Mouse (Mus musculus): ENCODE results near the gene Hist1h2ag.

Gene Hist1h2ag

DNA sequence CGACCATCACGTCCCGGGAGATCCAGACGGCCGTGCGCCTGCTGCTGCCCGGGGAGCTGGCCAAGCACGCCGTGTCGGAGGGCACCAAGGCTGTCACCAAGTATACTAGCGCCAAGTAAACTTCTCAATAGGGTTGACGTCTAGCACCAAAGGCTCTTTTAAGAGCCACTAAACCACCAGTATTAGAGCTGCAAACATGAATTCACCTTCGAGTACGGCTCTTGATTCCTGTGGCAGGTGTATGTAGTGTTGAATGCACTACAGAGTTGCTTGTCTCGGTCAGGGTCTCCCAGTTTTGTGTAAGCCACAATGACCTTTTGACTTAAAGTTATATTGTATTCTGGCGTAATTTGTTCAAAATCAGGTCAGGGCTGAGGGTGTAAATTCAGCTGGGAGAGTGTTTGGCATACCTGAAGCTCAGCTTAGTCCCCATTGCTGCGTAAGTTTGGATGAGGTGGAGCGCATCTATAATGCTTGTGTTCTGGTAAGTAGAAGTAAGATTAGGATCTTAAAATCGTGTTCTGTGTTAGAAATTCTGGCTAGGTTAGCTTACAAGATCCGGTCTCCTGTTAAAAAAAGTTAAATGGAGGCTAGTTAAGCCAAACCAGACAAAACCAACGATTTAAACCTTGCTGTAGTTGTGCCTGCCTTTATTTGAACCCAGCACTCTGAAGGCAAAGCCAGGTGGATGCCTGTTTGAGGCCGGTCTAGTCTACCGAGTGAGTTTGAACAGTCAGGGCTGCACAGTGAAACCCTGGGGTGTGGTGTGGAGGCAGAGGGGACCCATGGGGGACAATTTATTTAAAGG, 6.4 kb downstream of the Hist1h2ag start:
- no peak for DNase-seq

DNA sequence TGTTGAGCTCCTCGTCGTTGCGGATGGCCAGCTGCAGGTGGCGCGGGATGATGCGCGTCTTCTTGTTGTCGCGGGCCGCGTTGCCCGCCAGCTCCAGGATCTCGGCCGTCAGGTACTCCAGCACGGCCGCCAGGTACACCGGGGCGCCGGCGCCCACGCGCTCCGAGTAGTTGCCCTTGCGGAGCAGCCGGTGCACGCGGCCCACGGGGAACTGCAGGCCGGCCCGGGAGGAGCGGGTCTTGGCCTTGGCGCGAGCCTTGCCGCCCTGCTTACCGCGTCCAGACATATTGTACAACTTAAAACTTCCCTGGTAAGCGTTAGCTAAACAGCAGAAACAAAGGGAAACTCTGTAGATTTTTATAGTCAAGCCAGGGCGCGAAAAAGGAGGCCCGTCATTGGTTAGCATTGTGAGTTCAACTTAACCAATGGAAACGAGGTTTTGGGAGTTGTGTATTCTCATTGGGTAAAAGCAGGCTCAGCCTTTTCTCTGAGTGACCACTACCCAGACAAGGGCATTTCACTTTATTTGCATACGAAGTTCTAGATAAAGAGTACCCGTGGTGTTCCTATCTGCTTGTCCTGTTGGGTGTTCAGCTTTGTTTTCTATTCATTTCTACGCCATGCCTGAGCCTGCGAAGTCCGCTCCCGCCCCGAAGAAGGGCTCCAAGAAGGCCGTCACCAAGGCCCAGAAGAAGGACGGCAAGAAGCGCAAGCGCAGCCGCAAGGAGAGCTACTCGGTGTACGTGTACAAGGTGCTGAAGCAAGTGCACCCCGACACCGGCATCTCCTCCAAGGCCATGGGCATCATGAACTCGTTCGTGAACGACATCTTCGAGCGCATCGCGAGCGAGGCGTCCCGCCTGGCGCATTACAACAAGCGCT, 7.2 kb downstream of the Hist1h2ag start, which contains the start of the genes Hist1h2ah and Hist1h2bk:
Gene Hist1h2ah, minus strand, starts transcription at position 302 of the 882 bp plus-strand sequence.
Gene Hist1h2bk, plus strand, starts transcription at position 604 of the 882 bp plus-strand sequence.
- DNase-seq = peak; percentile 94

DNA sequence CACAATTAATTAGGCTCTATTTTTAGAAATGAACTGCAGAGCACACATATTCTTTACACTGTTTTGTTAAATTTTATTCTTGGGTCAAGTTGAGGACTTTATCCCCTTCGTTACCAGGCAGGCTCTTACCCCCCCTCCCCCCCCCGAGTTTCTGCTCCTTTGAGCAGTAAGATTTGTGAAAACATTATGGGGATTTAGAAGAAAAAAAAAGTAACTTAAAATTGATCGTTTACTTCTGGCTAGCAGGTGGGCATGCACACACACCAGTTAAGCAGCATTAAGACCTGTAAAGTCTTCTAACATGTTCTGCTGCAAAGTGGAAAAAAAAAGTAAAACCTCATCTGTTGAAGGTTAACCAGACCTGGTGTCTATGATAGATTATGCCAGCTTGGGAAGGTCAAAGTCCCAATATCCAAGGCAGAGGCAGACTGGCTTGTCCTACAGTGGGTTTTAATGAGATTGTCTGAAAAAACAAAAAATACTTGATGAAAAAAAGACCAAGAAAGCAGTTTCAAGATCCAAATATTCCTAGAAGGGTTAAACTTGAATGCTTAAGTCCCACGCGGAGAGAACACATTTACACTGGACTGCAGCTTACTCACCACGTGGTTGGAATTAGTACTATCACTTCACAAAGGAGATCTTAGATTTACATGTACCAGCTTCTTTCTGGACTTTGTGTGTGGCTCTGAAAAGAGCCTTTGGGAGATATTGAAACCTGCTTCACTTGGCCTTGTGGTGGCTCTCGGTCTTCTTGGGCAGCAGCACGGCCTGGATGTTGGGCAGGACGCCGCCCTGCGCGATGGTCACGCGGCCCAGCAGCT, 8.1 kb downstream of the Hist1h2ag start:
- DNase-seq = no peak

DNA sequence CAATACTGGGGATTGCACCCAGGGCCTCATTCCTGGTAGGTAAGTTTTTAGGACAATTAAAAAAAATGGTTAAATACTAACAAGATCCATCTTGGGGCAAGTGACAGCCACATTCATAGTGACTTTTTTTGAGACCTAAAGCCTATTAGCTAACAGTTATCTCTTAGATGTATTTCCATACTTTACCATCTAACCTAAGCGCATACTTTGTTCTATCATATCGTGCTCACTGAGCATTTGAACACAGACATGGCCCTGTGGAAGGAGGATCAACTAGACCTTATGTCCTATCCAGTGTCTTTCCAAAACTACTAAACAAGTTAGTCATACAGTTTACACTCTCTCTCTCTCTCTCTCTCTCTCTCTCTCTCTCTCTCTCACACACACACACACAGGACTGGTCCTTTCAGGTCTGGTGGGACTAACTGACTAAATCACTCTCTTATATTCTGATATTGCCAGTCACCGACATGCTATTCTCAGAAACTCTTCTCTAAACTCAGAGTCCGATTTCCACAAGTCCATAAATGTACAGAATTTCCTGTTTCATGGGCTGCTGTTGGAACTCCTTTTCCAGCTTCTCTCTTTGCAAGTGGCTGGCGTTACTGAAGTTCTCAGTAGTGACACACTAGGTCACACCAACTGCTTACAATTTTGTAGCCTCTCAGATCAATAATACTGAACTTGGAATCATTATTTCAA, 8.9 kb downstream of the Hist1h2ag start:
- no peak for DNase-seq

DNA sequence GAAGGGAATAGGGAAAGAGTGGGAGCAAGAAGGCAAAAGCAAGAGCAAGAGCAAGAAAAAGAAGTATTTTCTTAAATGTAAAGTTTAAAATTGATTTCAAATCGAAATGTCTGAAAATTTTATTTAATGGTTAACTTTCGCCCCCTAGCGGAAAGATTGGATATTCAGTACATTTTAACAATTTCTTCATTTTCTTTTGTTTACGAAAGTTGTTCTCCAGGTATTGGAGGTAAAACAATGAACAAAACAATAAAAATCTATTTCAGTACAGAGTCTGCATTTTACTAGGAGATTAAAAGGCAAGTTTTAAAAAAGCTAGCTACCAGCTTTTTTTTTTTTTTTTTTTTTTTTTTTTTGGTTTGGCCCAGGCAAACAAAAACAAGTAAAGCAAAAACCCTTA, 12.3 kb downstream of the Hist1h2ag start:
- DNase-seq = no peak

DNA sequence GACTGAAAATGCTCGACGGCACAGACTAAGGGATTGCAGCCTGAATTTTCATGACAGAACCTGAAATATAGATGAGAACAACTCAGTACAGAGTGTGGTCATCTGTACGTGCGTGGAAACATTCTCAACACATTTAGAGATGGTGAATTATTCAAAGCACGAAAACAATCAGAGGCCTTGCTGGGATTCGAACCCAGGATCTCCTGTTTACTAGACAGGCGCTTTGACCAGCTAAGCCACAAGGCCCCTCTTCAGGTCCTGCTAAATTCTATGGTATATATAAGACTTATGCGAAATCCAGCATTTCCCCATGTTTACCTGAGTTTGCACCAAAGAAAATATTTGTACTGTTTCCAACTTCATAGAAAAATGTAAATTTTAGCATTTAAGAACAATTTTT, 12.8 kb downstream of the Hist1h2ag start:
- DNase-seq = no peak

DNA sequence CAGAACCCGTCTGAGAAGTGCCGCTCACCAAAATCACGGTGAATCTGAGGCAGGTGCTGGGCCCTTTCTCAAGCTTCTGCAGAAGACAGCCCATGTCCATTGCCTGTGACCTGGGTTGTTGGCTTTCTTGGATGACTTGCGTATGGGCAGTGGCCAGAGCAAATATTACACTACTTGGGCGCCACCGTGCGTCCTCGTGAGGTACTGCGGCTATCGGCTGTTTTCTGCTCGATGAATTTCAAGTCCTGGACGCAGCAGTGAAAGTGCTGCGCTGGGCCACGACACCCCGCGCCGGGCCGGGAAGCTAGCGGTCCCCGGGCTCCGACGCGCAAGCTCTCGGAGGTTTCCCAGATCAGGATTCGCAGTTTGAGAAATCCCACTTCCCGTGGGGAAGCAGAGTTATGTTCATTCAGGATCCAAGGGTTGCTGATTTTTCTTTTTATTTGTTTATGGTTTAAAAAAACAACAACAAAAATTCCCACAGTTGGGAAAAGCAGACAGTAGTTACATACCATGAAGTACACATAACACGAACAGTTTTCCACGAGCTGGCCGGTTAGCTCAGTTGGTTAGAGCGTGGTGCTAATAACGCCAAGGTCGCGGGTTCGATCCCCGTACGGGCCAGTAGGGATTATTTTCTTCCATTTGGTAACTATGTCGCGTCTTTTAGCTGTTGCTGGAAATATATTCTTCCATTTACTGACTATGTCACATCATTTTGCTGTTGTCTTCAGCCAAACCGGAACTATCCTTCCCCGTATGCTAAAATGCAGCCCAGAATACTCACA, 13.9 kb downstream of the Hist1h2ag start:
- peak; percentile 98 for DNase-seq

DNA sequence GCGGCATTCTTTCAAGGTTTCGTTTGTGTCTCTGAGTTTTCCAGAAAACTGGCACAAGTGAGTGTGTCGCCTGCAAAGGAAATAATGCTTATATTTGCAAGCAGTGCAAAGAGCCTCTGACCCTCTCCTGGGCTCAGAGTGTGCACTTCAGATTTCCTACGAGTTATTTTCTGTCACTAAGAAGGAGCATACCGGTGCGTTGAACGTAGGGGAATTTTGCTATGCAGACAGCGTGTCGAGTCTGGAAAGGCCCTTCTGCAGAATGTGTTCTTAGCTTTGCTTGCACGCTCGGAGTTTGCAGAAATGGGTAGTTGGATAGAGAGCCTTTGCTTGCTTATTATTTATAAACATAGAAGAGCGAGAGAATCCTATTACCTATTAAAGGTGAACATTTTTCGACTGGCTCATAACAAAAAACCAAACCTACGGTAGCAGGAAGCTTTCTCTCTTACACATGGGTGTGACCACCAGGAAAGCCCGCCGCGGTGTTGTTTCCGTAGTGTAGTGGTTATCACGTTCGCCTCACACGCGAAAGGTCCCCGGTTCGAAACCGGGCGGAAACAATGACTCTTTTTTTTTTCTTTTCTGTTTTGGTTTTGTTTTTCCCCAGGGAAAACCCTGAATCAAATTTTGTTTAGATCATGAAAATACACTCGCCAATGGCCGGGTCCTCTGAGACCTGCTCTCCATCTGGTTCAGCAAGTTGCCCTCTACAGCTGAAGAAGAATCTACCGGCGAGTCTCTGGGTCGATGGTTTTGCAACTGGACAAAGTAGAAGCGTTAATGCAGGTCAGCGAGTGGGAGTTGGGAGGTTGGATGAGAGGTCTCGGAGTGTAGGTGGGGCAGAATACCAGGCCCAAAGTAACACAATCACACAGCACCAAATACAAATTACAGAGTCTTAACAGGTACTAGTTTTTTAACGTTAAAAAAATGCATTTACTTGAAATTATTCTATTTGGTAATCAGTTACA, 16.4 kb downstream of the Hist1h2ag start:
- DNase-seq = peak; percentile 81

DNA sequence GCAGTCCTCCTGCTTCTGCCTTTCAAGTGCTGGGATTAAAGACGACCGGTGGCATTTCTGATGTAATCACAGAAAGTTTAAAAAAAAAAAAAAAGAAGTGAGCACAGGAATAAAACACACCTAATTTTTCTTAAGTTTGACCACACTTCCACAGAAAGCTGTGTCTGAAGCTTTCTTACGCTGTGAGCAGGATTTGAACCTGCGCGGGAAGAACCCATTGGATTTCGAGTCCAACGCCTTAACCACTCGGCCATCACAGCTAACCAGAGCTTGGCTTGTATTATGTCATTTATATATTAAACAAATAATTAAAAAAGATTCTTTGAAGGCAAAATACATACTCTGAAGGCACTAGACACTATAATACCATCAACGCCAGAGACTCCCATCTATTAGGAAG, 20.5 kb downstream of the Hist1h2ag start:
- DNase-seq = peak; percentile 82

DNA sequence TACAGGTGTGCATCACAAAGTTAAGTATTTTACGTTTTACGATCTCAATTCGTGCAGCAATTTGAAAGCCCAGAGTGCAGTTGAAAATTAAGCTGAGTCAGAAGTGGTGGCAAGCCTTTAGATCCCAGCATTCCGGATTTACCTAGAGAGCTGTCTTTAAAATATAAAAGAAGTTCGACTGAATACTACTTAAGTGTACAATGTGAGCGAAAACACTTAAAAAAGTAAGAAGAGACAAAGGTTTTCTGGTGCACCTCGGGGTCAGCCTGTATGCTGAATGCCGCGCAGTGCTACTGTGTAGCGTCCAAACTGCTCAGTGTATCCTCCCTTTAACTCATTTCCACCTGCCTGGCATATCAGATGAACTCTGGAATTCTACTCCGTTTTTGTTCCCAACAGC, 21.2 kb downstream of the Hist1h2ag start:
- DNase-seq = no peak

DNA sequence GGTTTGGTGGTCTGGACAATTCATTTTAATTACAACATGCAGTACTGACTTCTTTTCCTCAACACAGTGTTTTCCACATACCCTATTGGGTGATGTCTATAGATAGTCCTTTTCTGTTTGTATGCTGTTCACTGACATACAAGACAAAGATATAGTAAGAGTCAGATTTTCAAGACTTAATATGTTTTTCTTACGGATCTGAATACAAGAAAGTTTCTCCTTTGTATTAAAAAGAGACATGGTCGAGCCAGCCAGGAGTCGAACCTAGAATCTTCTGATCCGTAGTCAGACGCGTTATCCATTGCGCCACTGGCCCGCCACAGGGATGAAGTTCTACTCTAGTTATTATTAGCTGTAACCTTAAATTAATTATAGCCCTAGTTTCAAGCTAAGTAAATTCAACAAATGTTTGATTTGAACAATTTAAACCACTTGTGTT, 21.8 kb downstream of the Hist1h2ag start:
- DNase-seq = peak; percentile 52

DNA sequence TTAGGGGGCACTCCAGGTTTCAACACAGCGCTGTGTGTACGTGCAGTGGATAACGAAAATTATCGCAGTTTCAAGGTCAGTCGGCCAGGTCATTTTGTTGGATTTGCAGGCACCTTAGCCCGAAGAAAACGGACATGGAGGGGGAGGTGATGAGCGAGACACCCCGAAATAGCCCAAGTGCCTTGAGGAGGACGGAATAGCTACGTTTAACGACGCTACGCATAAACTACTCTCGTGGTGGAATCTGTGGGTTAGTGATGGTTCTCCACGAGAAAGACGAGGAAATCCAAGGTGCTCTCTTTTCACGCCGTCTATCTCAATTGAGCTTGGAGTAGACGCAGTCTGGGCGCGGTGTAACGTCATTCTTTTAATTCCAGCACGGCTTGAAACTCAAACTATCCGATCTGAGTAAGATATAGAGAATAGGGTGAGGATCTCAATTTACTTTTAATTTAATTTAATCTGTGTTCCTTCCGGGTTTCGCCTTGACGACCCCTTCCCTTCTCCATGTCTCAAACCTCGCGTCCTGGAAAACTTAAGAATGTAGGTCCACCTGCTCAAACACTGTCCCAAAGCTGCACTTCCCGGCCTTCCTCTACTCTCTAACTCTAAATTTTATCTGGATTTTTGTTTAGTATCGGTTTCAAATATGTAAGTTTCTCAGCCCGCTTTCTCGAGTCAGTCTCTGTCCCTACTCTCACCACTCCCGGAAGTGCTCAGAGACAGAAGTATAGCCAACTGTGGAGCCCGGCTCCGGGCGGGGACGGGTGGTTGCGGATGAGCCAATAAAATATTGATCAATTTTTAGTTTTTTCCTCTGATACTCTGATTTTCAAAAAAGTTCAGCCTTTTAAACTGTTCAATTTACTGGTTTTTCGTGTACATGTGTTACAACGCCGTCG, 22.6 kb downstream of the Hist1h2ag start:
- no peak for DNase-seq

DNA sequence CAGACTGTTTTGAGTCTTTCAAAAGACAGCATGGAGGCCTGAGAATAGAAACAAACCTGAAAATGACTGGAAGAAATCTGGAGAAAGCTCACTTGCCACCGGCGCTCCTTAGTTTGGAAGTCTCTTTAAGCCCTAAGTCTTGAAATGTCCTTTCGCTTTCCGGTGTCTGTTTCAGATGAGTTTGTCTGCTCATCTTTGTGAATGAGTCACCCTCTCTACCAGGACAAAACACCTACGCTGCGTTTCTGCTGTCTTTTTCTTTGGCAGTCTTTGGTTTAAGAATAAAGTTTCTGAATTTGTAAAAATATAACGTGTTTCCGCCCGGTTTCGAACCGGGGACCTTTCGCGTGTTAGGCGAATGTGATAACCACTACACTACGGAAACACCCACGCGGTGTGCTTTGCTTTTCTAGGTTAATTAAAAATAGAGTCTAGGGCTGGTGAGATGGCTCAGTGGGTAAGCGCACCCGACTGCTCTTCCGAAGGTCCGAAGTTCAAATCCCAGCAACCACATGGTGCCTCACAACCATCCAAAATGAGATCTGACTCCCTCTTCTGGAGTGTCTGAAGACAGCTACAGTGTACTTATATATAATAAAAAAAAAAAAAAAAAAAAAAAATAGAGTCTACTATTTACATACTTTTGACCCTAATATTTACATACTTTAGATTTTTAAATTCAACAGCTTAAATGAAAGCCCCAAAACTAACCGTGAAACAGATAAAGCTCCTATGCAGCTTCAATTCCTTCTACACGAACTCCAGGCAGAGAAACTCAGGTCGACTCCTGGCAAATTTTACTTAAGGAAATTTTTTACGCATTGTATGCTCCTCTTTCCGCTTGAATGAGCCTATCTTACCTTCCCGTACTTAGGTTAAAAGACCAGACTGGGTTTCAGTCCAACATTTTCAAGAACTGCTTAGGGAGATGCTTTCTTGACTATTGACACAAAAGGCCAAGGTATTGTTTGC, 27.0 kb downstream of the Hist1h2ag start:
- DNase-seq = peak; percentile 60

DNA sequence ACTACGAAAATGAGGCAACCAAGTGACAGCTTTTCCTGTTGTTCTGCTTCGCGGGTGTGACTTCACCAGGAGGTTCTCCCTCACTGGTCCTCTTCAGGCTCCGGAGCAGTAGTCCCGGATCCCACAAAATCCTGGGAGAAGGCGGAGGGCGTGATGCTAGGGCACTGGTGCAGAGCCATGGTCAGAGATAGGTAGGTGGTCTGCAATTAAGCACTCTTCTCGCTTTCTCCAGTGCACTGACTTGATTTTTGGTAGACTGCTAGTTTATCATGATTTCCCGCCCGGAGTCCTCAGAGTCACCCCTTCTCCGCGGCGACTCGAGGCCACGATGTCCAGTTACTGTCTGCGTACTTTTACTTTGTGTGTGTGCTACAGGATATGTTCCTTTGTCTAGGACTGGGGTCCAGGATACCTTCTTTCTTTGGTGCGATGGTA, 28.3 kb downstream of the Hist1h2ag start:
- DNase-seq = no peak

DNA sequence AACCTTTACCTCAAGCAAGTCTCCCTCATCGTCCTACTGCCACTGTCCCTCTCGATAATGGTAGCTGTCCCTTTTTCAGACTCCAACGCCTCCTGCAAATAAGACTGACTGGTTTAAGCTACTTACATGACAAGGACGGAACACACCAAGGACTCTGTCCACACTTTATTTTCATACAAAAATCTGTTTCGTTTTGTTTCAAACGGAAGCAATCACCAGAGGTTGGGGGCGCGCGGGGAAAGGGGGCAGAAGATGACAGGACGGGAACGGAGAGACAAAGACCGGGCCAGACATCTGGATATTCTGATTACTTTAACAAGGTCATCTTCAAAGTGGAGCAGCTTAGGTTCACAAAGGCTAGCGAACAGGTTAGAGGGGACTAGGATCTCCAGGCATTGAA, 29.0 kb downstream of the Hist1h2ag start:
- no peak for DNase-seq

DNA sequence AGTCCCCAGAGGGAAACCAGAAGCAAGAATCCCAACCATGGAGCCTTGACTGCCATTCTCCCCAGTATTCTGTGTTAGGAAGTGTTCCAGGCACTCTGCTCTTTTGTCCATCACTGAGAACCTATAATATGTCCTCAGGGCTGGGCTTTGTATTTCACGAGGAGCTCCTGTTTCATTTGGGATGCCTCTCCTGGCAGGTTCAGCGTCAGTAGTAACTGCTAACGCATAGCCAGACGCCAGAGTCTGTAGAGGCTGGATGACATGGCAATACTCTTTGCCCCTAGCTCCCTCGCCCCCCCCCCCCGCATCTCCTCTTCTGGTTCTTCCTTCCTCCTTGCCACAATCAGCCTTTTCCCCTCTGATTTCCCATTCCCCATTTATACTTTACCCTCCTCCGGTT, 33.1 kb downstream of the Hist1h2ag start, which contains the start of gene Prss16:
Gene Prss16, minus strand, starts transcription at position 101 of the 400 bp plus-strand sequence.
- no peak for DNase-seq

DNA sequence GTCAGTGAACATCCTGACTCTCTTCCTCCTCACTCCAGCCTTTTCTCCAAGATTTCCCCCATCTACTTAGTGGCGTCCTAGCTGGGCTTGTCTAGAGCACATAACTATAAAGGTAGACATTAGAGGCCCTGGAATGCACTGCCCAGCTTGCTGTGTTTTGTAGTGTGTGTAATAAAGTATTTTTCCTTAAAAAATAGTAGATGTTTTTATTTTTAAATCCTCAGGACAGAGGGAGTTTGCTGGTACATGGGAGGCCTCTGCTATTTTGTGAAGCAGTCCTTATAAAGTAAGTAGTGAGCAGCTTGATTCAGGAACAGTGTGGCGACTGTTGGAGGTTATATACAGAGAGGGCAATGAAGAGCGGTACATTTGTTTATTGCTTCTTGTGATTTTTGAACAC, 34.0 kb downstream of the Hist1h2ag start:
- DNase-seq = no peak

DNA sequence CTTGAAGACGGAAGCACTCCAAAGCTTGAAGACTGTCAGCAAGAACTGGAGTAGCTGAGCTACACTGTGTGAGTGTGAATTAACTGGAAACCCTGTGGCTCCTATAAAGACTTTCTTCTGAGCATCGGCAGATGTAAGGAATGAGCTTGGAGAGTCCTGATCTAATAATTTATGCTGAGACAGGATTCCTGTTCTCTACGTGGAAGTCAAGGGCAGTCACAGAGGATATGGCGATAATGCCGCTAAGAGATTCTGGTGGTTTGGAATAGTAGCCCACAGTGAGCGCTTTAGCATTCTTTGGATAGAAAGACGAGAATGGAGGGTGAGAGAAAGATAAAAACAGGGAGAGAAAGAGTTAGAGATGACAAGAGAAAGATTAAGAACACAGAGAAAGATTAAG, 34.9 kb downstream of the Hist1h2ag start:
- no peak for DNase-seq
